Mouse (Mus musculus) testis, adult 2 months (tissue): ENCODE measurements around the gene Mff.

Experiments used
- CTCF ChIP-seq: fragments of 200-500 bp; IDR thresholded peaks from 2 replicates; pipeline ENCODE4 v1.5.1; 2012; ENCODE audit warnings: low read depth, mild to moderate bottlenecking, inconsistent platforms, low read length, moderate library complexity; ENCODE audit not compliant: control insufficient read depth, insufficient read depth, insufficient replicate concordance
- POLR2A ChIP-seq: fragments of 200-500 bp; IDR thresholded peaks from 2 replicates; pipeline ENCODE4 v1.6.1; 2012; ENCODE audit warnings: low read depth, mild to moderate bottlenecking, inconsistent platforms, low read length, moderate library complexity; ENCODE audit not compliant: control insufficient read depth

GRCm38 (mm10) chr1:82779388-82779966 lies 54.8 kb downstream of the Mff start:
- TF ChIP-seq CTCF = no peak
- TF ChIP-seq POLR2A = no peak
